Mouse (Mus musculus) megakaryocyte, embryonic 14.5 days (primary cell): ENCODE results near the gene Ids. TPM values are rescaled to one million over a fixed set of nuclear protein-coding genes. Genes with fewer than 3 reads are reported as not detected.

Source experiments
- H3K27me3 ChIP-seq: replicated peaks from 2 replicates; pipeline ENCODE3; 2012; ENCODE audit warnings: inconsistent platforms
- H3K36me3 ChIP-seq: replicated peaks from 2 replicates; pipeline ENCODE3; 2012; ENCODE audit warnings: low read length, inconsistent platforms, mixed read lengths
- H3K4me1 ChIP-seq: 2 replicates; pipeline ENCODE4 v1.6.1; 2012; ENCODE audit warnings: inconsistent platforms
- H3K4me3 ChIP-seq: replicated peaks from 2 replicates; pipeline ENCODE3; 2012; ENCODE audit warnings: moderate library complexity, mild to moderate bottlenecking, inconsistent platforms
- H3K9me3 ChIP-seq: 2 replicates; pipeline ENCODE4 v1.6.1; 2012; ENCODE audit warnings: inconsistent platforms
- FLI1 ChIP-seq: IDR thresholded peaks from 2 replicates; pipeline ENCODE4 v1.6.1; 2012; ENCODE audit warnings: low read length, inconsistent platforms, mixed read lengths
- GATA1 ChIP-seq: IDR thresholded peaks from 3 replicates; pipeline ENCODE4 v1.6.1; 2012; ENCODE audit warnings: mixed read lengths, low read length, inconsistent platforms, borderline replicate concordance
- polyA plus RNA-seq: library from polyadenylated mRNA; stranded (reverse); fragments of >175 nt; gene quantifications from 2 replicates; pipeline ENCODE4 v1.2.3, GENCODE M21; 2012; ENCODE audit warnings: low replicate concordance; ENCODE audit not compliant: insufficient read depth

The Ids gene
- polyA plus RNA-seq, 1 experiment = 0.20 TPM

GRCm38 (mm10) chrX:70330202-70330843 lies 34.6 kb downstream of the Ids start:
- no peak overlapping the region for H3K4me3 ChIP-seq
- H3K27me3 ChIP-seq = peaks cover 15% of the 10 kb centered on the region
- TF ChIP-seq GATA1 (no peak), FLI1 (no peak)
- no peaks in the 10 kb centered on the region for H3K36me3 ChIP-seq
- H3K4me1 ChIP-seq = 0 out of 2 replicates have a peak, but pooled peaks cover 6% of the 10 kb centered on the region
- H3K9me3 ChIP-seq = no peaks in the 10 kb centered on the region

- TF ChIP-seq FLI1 = no peak
- no peak for TF ChIP-seq GATA1
- peaks cover 17% of the 10 kb centered on the region for H3K27me3 ChIP-seq
- H3K4me1 ChIP-seq = 0 out of 2 replicates have a peak, but pooled peaks cover 6% of the 10 kb centered on the region
- no peak overlapping the region for H3K4me3 ChIP-seq
- no peaks in the 10 kb centered on the region for H3K9me3 ChIP-seq
- no peaks in the 10 kb centered on the region for H3K36me3 ChIP-seq
These were observed 36.2 kb downstream of the Ids start for GRCm38 (mm10) chrX:70328530-70329143.

- TF ChIP-seq GATA1 (no peak), FLI1 (no peak)
- Histone ChIP-seq H3K36me3 (no peaks in the 10 kb centered on the region), H3K27me3 (peaks cover 15% of the 10 kb centered on the region), H3K4me1 (no peaks in the 10 kb centered on the region), H3K4me3 (no peak overlapping the region), H3K9me3 (no peaks in the 10 kb centered on the region)
These were observed 37.2 kb downstream of the Ids start for GRCm38 (mm10) chrX:70327656-70328055.

GRCm38 (mm10) chrX:70319254-70319653 lies 45.6 kb downstream of the Ids start:
- Histone ChIP-seq H3K27me3 (peaks cover 5% of the 10 kb centered on the region), H3K4me1 (no peaks in the 10 kb centered on the region), H3K4me3 (no peak overlapping the region), H3K36me3 (no peaks in the 10 kb centered on the region), H3K9me3 (no peaks in the 10 kb centered on the region)
- TF ChIP-seq GATA1 (no peak), FLI1 (no peak)

GRCm38 (mm10) chrX:70314949-70315641 lies 49.8 kb downstream of the Ids start:
- no peak for TF ChIP-seq FLI1
- no peak overlapping the region for H3K4me3 ChIP-seq
- H3K4me1 ChIP-seq = no peaks in the 10 kb centered on the region
- no peaks in the 10 kb centered on the region for H3K36me3 ChIP-seq
- H3K9me3 ChIP-seq = no peaks in the 10 kb centered on the region
- peaks cover 3% of the 10 kb centered on the region for H3K27me3 ChIP-seq

Other genes starting within 250 kb of the Ids start
- 2.9 TPM in 1 of 2 replicates, not detected in the other for gene 1110012L19Rik, start 20.8 kb upstream of the Ids start, polyA plus RNA-seq
- gene Tmem185a, start 112.1 kb upstream of the Ids start, polyA plus RNA-seq = 0.40 TPM in 1 of 2 replicates, not detected in the other